Mouse (Mus musculus) forebrain, embryonic 10.5 days (tissue): ENCODE measurements around the gene Nfix. TPM values are rescaled to one million over a fixed set of nuclear protein-coding genes. Genes with fewer than 3 reads are reported as not detected.

ENCODE experiments used
- DNase-seq: peaks from one replicate; pipeline ENCODE4 v3.0.0-alpha.2; 2017; ENCODE audit warnings: low spot score; ENCODE audit errors: extremely low spot score
- H3K27ac ChIP-seq: fragments of 300-500 bp; sonication (generic); 2 replicates; pipeline ENCODE4 v1.5.1; 2016; ENCODE audit warnings: mild to moderate bottlenecking
- H3K27me3 ChIP-seq: fragments of 300-500 bp; sonication (generic); 2 replicates; pipeline ENCODE4 v1.6.1; 2016; ENCODE audit warnings: mild to moderate bottlenecking; ENCODE audit not compliant: poor library complexity, severe bottlenecking
- H3K36me3 ChIP-seq: fragments of 300-500 bp; sonication (generic); replicated peaks from 2 replicates; pipeline ENCODE4 v1.6.1; 2016; ENCODE audit warnings: mild to moderate bottlenecking, moderate library complexity
- H3K4me1 ChIP-seq: fragments of 300-500 bp; sonication (generic); 2 replicates; pipeline ENCODE4 v1.6.1; 2016
- H3K4me3 ChIP-seq: fragments of 300-500 bp; sonication (generic); 2 replicates; pipeline ENCODE4 v1.5.1; 2016; ENCODE audit warnings: mild to moderate bottlenecking, moderate library complexity
- H3K9me3 ChIP-seq: fragments of 300-500 bp; sonication (generic); 2 replicates; pipeline ENCODE4 v1.6.1; 2016; ENCODE audit warnings: mild to moderate bottlenecking, moderate library complexity
- WGBS: fragments of 180-500 bp; shearing (Covaris S2); methylation state at CpG from one replicate; pipeline ENCODE4 v1.1.7; 2016; 5-methylcytosine and 5-hydroxymethylcytosine counted together
- polyA plus RNA-seq: library from polyadenylated mRNA; unstranded; fragments of >200 nt; fragmentation: Nextera tagmentation; extraction: Ambion mirVana; gene quantifications from 2 replicates; pipeline ENCODE4 v1.2.1, GENCODE M21; 2016

The Nfix gene
- polyA plus RNA-seq, 1 experiment from 2014 or later = 1.8 TPM

- Histone ChIP-seq H3K36me3 (no peaks in the 10 kb centered on the region), H3K9me3 (no peaks in the 10 kb centered on the region), H3K27ac (peak overlapping the region; percentile 72), H3K4me1 (peaks cover 59% of the 10 kb centered on the region), H3K4me3 (peak overlapping the region; percentile 38), H3K27me3 (peaks cover 100% of the 10 kb centered on the region)
- WGBS = 4% methylated on average over 27 of the region's 27 CpGs
- DNase-seq = no peak
Observed at GRCm38 (mm10) chr8:84715893-84716468, 84.2 kb downstream of the Nfix start.

- 52% methylated on average over 4 of the region's 4 CpGs for WGBS
- no peak for DNase-seq
- Histone ChIP-seq H3K27me3 (peaks cover 100% of the 10 kb centered on the region), H3K9me3 (no peaks in the 10 kb centered on the region), H3K36me3 (no peaks in the 10 kb centered on the region), H3K27ac (peak overlapping the region; percentile 88), H3K4me1 (peaks cover 75% of the 10 kb centered on the region), H3K4me3 (no peak overlapping the region)
Observed at GRCm38 (mm10) chr8:84714161-84714560, 86.0 kb downstream of the Nfix start.

GRCm38 (mm10) chr8:84713381-84713780 is 86.8 kb downstream of the Nfix start:
- Histone ChIP-seq H3K27ac (peak overlapping the region; percentile 88), H3K36me3 (no peaks in the 10 kb centered on the region), H3K27me3 (peaks cover 100% of the 10 kb centered on the region), H3K4me3 (peak overlapping the region; percentile 7; the same call in 1 of the 2 replicates), H3K4me1 (peaks cover 83% of the 10 kb centered on the region), H3K9me3 (no peaks in the 10 kb centered on the region)
- WGBS = 31% methylated on average over 4 of the region's 4 CpGs
- no peak for DNase-seq

GRCm38 (mm10) chr8:84712759-84713120 is 87.4 kb downstream of the Nfix start:
- H3K4me1 ChIP-seq = peaks cover 89% of the 10 kb centered on the region
- peaks cover 100% of the 10 kb centered on the region for H3K27me3 ChIP-seq
- no peaks in the 10 kb centered on the region for H3K9me3 ChIP-seq

GRCm38 (mm10) chr8:84711933-84712758 is 88.0 kb downstream of the Nfix start:
- DNase-seq = peak; percentile 72
- Histone ChIP-seq H3K9me3 (no peaks in the 10 kb centered on the region), H3K27ac (peak overlapping the region; percentile 88), H3K4me3 (peak overlapping the region; percentile 32), H3K27me3 (peaks cover 100% of the 10 kb centered on the region), H3K4me1 (peaks cover 93% of the 10 kb centered on the region), H3K36me3 (no peaks in the 10 kb centered on the region)
- WGBS = 23% methylated on average over 11 of the region's 11 CpGs

More at GRCm38 (mm10) chr8:84712759-84713120, 87.4 kb downstream of the Nfix start:
- Histone ChIP-seq H3K4me3 (peak overlapping the region; percentile 7; the same call in 1 of the 2 replicates), H3K36me3 (no peaks in the 10 kb centered on the region), H3K27ac (peak overlapping the region; percentile 88)
- DNase-seq = no peak
- 29% methylated on average over 3 of the region's 3 CpGs for WGBS

DNA sequence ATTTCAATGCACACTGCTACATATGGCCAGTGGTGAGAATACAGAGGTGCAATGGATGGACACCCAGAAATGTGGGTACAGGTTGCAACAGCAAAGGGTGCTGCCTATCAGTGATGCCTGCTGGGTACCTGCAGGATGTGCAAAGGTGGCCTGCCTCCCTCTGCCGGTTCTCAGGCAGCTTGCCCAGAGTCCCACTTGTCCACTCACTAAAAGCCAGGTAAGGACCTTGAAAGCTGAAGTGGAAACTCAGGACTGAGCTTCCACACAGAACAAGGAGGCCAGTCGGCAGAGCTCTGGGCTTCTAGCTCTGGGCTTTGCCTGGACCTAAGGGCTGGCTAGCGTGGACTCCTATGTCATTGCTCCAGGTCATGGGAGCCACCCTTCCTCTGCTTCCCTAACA is 88.8 kb downstream of the Nfix start:
- Histone ChIP-seq H3K27me3 (peaks cover 100% of the 10 kb centered on the region), H3K4me1 (peaks cover 93% of the 10 kb centered on the region)

DNA sequence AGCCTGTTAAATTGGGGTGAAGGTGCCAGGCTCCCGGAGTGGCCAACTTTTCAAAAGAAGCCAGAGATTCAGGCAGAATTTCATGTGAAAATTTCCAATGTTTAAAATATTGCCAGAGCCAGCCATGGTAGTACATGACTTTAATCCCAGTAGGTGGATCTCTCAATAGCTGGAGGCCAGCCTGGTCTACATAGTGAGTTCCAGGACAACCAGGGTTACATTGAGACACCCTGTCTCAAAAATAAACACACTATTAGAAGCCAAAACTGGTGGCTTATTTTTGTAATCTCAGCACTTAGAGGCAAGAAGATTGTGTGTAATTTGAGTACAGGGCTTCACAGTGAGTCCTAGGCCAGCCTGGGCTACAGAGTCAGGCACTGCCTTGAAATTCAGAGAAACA is 90.2 kb downstream of the Nfix start:
- Histone ChIP-seq H3K27ac (peak overlapping the region; percentile 70; the same call in 1 of the 2 replicates), H3K9me3 (no peaks in the 10 kb centered on the region), H3K27me3 (peaks cover 100% of the 10 kb centered on the region), H3K4me1 (peaks cover 93% of the 10 kb centered on the region), H3K4me3 (no peak overlapping the region), H3K36me3 (no peaks in the 10 kb centered on the region)
- WGBS = 98% methylated on average over 1 of the region's 1 CpGs
- no peak for DNase-seq

More for the DNA sequence above, 88.8 kb downstream of the Nfix start:
- 46% methylated on average over 3 of the region's 3 CpGs for WGBS
- no peak for DNase-seq
- Histone ChIP-seq H3K9me3 (no peaks in the 10 kb centered on the region), H3K36me3 (no peaks in the 10 kb centered on the region), H3K27ac (peak overlapping the region; percentile 88), H3K4me3 (peak overlapping the region; percentile 32; the same call in 1 of the 2 replicates)

GRCm38 (mm10) chr8:84708774-84709475 is 91.2 kb downstream of the Nfix start:
- Histone ChIP-seq H3K27me3 (peaks cover 100% of the 10 kb centered on the region), H3K27ac (peak overlapping the region; percentile 70)
- DNase-seq = peak; percentile 90

GRCm38 (mm10) chr8:84708071-84708541 is 92.0 kb downstream of the Nfix start:
- WGBS = 0% methylated on average over 15 of the region's 15 CpGs
- DNase-seq = no peak
- Histone ChIP-seq H3K4me3 (peak overlapping the region; percentile 39), H3K27me3 (peaks cover 100% of the 10 kb centered on the region), H3K4me1 (peaks cover 89% of the 10 kb centered on the region), H3K27ac (peak overlapping the region; percentile 78), H3K36me3 (no peaks in the 10 kb centered on the region), H3K9me3 (no peaks in the 10 kb centered on the region)

More at GRCm38 (mm10) chr8:84708774-84709475, 91.2 kb downstream of the Nfix start:
- Histone ChIP-seq H3K9me3 (no peaks in the 10 kb centered on the region), H3K36me3 (no peaks in the 10 kb centered on the region), H3K4me3 (peak overlapping the region; percentile 4; the same call in 1 of the 2 replicates), H3K4me1 (peaks cover 93% of the 10 kb centered on the region)
- 11% methylated on average over 12 of the region's 12 CpGs for whole genome bisulfite sequencing

DNA sequence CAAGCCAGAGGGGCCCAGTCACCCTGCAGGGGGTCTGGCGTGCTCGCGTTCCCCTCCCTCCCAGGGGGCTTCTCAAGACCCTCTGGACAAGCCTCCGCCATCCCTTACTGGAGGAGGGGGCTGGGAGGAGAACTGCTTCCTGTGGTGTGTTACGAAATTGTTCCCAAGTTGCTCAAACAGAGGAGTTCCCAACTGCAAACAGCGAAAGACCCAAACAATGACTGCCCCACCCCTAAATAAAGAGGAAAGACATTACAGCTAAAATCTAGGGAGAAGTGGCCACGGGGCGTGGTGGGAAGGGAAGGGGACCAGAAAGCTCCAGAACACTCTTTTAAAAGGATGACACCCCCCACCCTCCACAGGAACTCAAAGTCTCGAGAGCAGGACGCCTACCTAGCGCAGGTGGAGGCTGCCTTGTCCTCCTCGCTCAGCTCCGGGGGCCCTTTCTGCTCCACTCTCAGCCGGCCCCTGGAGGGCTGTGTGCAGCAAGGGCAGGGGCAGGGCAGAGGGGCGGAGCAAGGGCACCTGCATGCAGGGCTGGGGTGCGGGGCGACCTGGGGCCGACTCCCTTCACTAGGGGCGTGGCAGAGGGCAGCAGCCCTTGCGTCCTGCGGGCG is 92.8 kb downstream of the Nfix start:
- Histone ChIP-seq H3K27me3 (peaks cover 100% of the 10 kb centered on the region), H3K4me3 (peak overlapping the region; percentile 39), H3K9me3 (no peaks in the 10 kb centered on the region), H3K27ac (peak overlapping the region; percentile 78), H3K4me1 (peaks cover 81% of the 10 kb centered on the region), H3K36me3 (no peaks in the 10 kb centered on the region)
- WGBS = 2% methylated on average over 22 of the region's 22 CpGs
- no peak for DNase-seq

- peak overlapping the region; percentile 39 for H3K4me3 ChIP-seq
- H3K27me3 ChIP-seq = peaks cover 100% of the 10 kb centered on the region
- H3K4me1 ChIP-seq = peaks cover 78% of the 10 kb centered on the region
- under 1% methylated on average over 45 of the region's 45 CpGs for WGBS
- no peaks in the 10 kb centered on the region for H3K9me3 ChIP-seq
- peak; percentile 64 for DNase-seq
- peak overlapping the region; percentile 78 for H3K27ac ChIP-seq
- H3K36me3 ChIP-seq = no peaks in the 10 kb centered on the region
Observed at GRCm38 (mm10) chr8:84706610-84707266, 93.4 kb downstream of the Nfix start.

DNA sequence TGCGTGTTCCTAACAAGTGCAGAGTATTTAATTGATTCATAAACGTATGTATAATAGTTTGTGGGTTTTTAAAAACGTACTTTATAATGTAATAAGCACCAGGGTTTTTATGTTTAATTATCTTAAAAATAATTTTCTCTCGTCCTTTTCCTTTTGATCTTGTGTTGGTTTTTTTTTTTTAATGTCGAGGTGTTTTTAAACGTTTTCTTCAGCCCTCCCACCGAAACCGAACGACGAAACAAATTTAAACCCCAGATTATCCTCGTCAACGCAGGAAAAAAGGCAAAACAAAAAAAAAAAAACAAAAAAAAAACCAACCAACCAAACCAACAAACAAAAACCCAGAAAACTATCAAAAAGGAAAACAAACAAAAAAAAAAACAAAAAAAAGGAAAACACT is 94.2 kb downstream of the Nfix start:
- H3K4me1 ChIP-seq = peaks cover 78% of the 10 kb centered on the region
- no peaks in the 10 kb centered on the region for H3K36me3 ChIP-seq
- peaks cover 100% of the 10 kb centered on the region for H3K27me3 ChIP-seq
- H3K4me3 ChIP-seq = peak overlapping the region; percentile 44
- DNase-seq = no peak
- no peaks in the 10 kb centered on the region for H3K9me3 ChIP-seq
- under 1% methylated on average over 12 of the region's 12 CpGs for WGBS
- peak overlapping the region; percentile 76; the same call in 1 of the 2 replicates for H3K27ac ChIP-seq
